Mouse (Mus musculus) embryo, embryonic 10.5 days (tissue): ENCODE results near the gene Gsdma3.
A peak's percentile ranks its signal among the peaks of the same experiment; 100 is the strongest.
"Not testable (repeated sequence)": the region's sequence is repeated elsewhere in the genome, so short reads cannot be mapped to it uniquely, and the experiment has no call there.

ENCODE experiments used
- DNase-seq: peaks from one replicate; pipeline ENCODE4 v3.0.0-alpha.2; 2015; ENCODE audit warnings: low spot score

Gsdma3 gene

GRCm38 (mm10) chr11:98595955-98596354, 30.2 kb upstream of the Gsdma3 start:
- DNase-seq, result no peak

GRCm38 (mm10) chr11:98597363-98597762, 28.8 kb upstream of the Gsdma3 start:
- peak; percentile 80 for DNase-seq

- no peak for DNase-seq
These were observed 28.2 kb upstream of the Gsdma3 start, which contains the start of gene Lrrc3c for GRCm38 (mm10) chr11:98597991-98598390. Lrrc3c (plus strand) TSS chr11:98598291.

GRCm38 (mm10) chr11:98598851-98599290, 27.3 kb upstream of the Gsdma3 start:
- DNase-seq, result no peak

- no peak for DNase-seq
These were observed 26.9 kb upstream of the Gsdma3 start for GRCm38 (mm10) chr11:98599291-98599690.

- peak; percentile 81 for DNase-seq
These were observed 24.0 kb upstream of the Gsdma3 start for GRCm38 (mm10) chr11:98602090-98602690.

- DNase-seq, result no peak
These were observed 22.2 kb upstream of the Gsdma3 start for GRCm38 (mm10) chr11:98603953-98604352.

- not testable (repeated sequence) for DNase-seq
These were observed 21.2 kb upstream of the Gsdma3 start for GRCm38 (mm10) chr11:98604911-98605310.

GRCm38 (mm10) chr11:98606763-98607162, 19.4 kb upstream of the Gsdma3 start:
- DNase-seq, result peak; percentile 81

- DNase-seq, result no peak
These were observed 5.4 kb upstream of the Gsdma3 start for GRCm38 (mm10) chr11:98620791-98621190.

- DNase-seq, result not testable (repeated sequence)
These were observed 2.2 kb upstream of the Gsdma3 start for GRCm38 (mm10) chr11:98623981-98624380.

- DNase-seq, result not testable (repeated sequence)
These were observed 1.8 kb upstream of the Gsdma3 start for GRCm38 (mm10) chr11:98624381-98624780.

GRCm38 (mm10) chr11:98628706-98629105, 2.5 kb downstream of the Gsdma3 start:
- DNase-seq, result no peak

- no peak for DNase-seq
These were observed 4.5 kb downstream of the Gsdma3 start for GRCm38 (mm10) chr11:98630646-98631045.

GRCm38 (mm10) chr11:98635312-98635970, 9.3 kb downstream of the Gsdma3 start:
- DNase-seq, result peak; percentile 34

GRCm38 (mm10) chr11:98637501-98637900, 11.3 kb downstream of the Gsdma3 start:
- DNase-seq, result no peak

- DNase-seq, result no peak
These were observed 13.9 kb downstream of the Gsdma3 start for GRCm38 (mm10) chr11:98640091-98640490.

- DNase-seq, result no peak
These were observed 18.6 kb downstream of the Gsdma3 start for GRCm38 (mm10) chr11:98644757-98645156.

GRCm38 (mm10) chr11:98645946-98646345, 19.8 kb downstream of the Gsdma3 start:
- DNase-seq, result no peak

GRCm38 (mm10) chr11:98646459-98646858, 20.3 kb downstream of the Gsdma3 start, which contains the start of gene Gsdma2:
Gsdma2 (plus strand) TSS chr11:98646759.
- DNase-seq, result no peak

- peak; percentile 79 for DNase-seq
These were observed 28.9 kb downstream of the Gsdma3 start for GRCm38 (mm10) chr11:98655076-98655475.

GRCm38 (mm10) chr11:98660517-98660916, 34.4 kb downstream of the Gsdma3 start:
- DNase-seq, result peak; percentile 82

GRCm38 (mm10) chr11:98664091-98664490, 37.9 kb downstream of the Gsdma3 start, which contains the start of gene Gsdma:
Gsdma (plus strand) TSS chr11:98664351.
- no peak for DNase-seq
